Mouse (Mus musculus) R1 (cell line): Measurements from ENCODE around the gene Sh3kbp1.

Source experiments
- DNase-seq: peaks from one replicate; pipeline ENCODE4 v3.0.0-alpha.2; 2018; ENCODE audit warnings: low read depth, low spot score

The Sh3kbp1 gene

GRCm38 (mm10) chrX:159677585-159678319, 50.7 kb downstream of the Sh3kbp1 start:
- DNase-seq = peak; percentile 6

GRCm38 (mm10) chrX:159678320-159678835, 51.3 kb downstream of the Sh3kbp1 start:
- DNase-seq = no peak

GRCm38 (mm10) chrX:159685521-159685920, 58.4 kb downstream of the Sh3kbp1 start:
- no peak for DNase-seq

GRCm38 (mm10) chrX:159686850-159687249, 59.8 kb downstream of the Sh3kbp1 start:
- DNase-seq = no peak

GRCm38 (mm10) chrX:159688698-159689097, 61.6 kb downstream of the Sh3kbp1 start:
- DNase-seq = no peak

GRCm38 (mm10) chrX:159689785-159690416, 62.8 kb downstream of the Sh3kbp1 start:
- DNase-seq = no peak

GRCm38 (mm10) chrX:159693126-159693525, 66.1 kb downstream of the Sh3kbp1 start:
- DNase-seq = no peak

GRCm38 (mm10) chrX:159696545-159696944, 69.5 kb downstream of the Sh3kbp1 start:
- DNase-seq = no peak

- DNase-seq = no peak
These were observed 70.0 kb downstream of the Sh3kbp1 start for GRCm38 (mm10) chrX:159697030-159697454.

- DNase-seq = no peak
These were observed 75.8 kb downstream of the Sh3kbp1 start for GRCm38 (mm10) chrX:159702850-159703249.

- DNase-seq = no peak
These were observed 77.4 kb downstream of the Sh3kbp1 start for GRCm38 (mm10) chrX:159704381-159705004.

GRCm38 (mm10) chrX:159705412-159705811, 78.3 kb downstream of the Sh3kbp1 start:
- DNase-seq = no peak

GRCm38 (mm10) chrX:159708076-159708830, 81.2 kb downstream of the Sh3kbp1 start:
- peak; percentile 30 for DNase-seq

GRCm38 (mm10) chrX:159709296-159709695, 82.2 kb downstream of the Sh3kbp1 start:
- DNase-seq = no peak

- DNase-seq = no peak
These were observed 84.3 kb downstream of the Sh3kbp1 start for GRCm38 (mm10) chrX:159711070-159712029.

- DNase-seq = no peak
These were observed 86.1 kb downstream of the Sh3kbp1 start for GRCm38 (mm10) chrX:159713191-159713590.

- no peak for DNase-seq
These were observed 94.3 kb downstream of the Sh3kbp1 start for GRCm38 (mm10) chrX:159721390-159721789.

- no peak for DNase-seq
These were observed 104.3 kb downstream of the Sh3kbp1 start for GRCm38 (mm10) chrX:159731421-159731820.

- no peak for DNase-seq
These were observed 105.8 kb downstream of the Sh3kbp1 start for GRCm38 (mm10) chrX:159732845-159733244.

GRCm38 (mm10) chrX:159733948-159734347, 106.9 kb downstream of the Sh3kbp1 start:
- no peak for DNase-seq
